Mouse (Mus musculus) spleen, adult 2 months (tissue): Measurements from ENCODE around the gene Enoph1.

Source experiments
- CTCF ChIP-seq: fragments of 200-500 bp; IDR thresholded peaks from 2 replicates; pipeline ENCODE4 v1.5.1; 2011; ENCODE audit warnings: mild to moderate bottlenecking, inconsistent platforms; ENCODE audit not compliant: insufficient read depth, insufficient read length, insufficient replicate concordance; ENCODE audit errors: extremely low read depth
- POLR2A ChIP-seq: fragments of 200-500 bp; IDR thresholded peaks from 2 replicates; pipeline ENCODE4 v1.6.1; 2011; ENCODE audit warnings: low read depth, low read length, inconsistent platforms

DNA sequence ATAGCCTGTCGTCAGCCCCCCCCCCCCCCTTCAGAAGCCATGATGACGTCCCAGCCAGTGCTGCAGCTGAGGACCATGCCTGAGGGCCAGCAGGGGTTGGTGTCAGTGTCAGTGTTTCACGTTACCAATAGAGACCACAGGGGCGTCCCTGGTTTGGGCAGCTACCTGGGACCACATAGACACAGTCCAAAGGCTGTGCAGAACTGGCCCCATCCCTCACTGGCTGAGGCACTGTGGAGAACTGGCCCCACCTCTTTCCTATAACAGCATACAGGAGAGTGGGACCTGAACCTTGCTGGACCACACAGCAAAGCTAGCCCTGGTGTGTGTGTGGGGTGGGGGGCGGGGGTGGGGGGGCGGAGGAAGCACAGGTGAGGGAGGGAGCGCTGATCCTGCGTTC lies 39.3 kb upstream of the Enoph1 start:
- TF ChIP-seq CTCF (no peak), POLR2A (no peak)
